Mouse (Mus musculus) kidney, adult 10 weeks (tissue): Measurements from ENCODE around the gene Olfr693. TPM values are rescaled to one million over a fixed set of nuclear protein-coding genes. Genes with fewer than 3 reads are reported as not detected.

Source experiments
- polyA plus RNA-seq: library from polyadenylated mRNA; stranded (reverse); fragments of 350-450 nt; fragmentation: Illumina TruSeq; extraction: RNeasy Lipid Tissue Mini Kit (QIAGEN cat#74804); gene quantifications from one replicate; pipeline ENCODE4 v1.2.3, GENCODE M21; 2014; ENCODE audit warnings: low read depth, low replicate concordance

Olfr693 gene
- not detected for polyA plus RNA-seq

DNA sequence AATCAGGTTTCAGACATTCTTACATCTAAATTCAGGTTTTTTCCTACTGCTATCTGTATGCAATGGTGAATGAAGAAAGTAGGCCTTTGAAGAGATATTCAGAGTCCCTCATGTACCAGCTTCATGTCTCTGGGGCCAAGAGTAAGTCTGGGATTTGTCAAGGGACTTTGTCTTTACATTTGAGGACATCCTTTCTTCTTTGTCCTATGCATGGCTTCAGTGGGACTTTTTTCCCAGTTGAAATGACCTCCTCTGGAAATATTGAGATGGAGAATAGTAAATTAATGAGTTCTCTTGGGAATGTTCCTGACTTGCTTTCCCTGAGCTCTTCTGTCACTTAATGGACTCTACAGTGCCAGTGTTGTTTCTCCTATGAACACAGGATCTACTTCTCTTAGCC, at the start of gene Olfr693:
TSS of gene Olfr693 (minus strand) at position 101 of the 400 bp plus-strand sequence.

GRCm38 (mm10) chr7:106716296-106716695, 35.9 kb upstream of the Olfr693 start, which contains the start of gene Olfr695:
Gene Olfr695 (minus strand): TSS chr7:106716396.

DNA sequence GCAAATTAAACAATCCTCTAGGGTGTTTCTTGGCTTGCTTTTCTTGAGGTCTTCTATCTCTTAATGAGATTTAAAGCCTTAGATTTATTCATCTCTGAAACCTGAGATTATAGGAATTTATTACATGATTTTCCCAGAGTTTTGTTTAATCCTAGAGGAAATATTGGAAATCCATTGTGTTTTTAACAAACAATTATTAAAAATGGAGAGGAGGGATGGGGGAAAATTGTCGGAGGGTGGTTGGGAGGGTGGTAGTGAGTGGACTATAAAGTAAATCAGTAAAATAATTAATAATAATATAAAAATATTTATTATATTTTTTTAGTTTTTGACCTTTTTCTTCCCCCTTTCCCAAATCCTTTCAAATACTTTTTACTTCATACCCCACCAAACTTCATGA, 11.3 kb upstream of the Olfr693 start, which contains the start of gene Olfr694:
TSS of gene Olfr694 (minus strand) at position 101 of the 400 bp plus-strand sequence.

Other genes with a start within 250 kb of the Olfr693 start
- not detected for gene Olfr694, start 11.2 kb upstream of the Olfr693 start, polyA plus RNA-seq
- not detected for gene Olfr695, start 35.8 kb upstream of the Olfr693 start, polyA plus RNA-seq
- gene Olfr697, start 61.9 kb upstream of the Olfr693 start, polyA plus RNA-seq, result not detected
- gene Olfr698, start 74.8 kb upstream of the Olfr693 start, polyA plus RNA-seq, result not detected
- not detected for gene Olfr699, start 112.6 kb upstream of the Olfr693 start, polyA plus RNA-seq
- gene Olfr700, start 128.2 kb upstream of the Olfr693 start, polyA plus RNA-seq, result not detected
- gene Olfr701, start 133.5 kb upstream of the Olfr693 start, polyA plus RNA-seq, result not detected
- gene Olfr702, start 153.3 kb upstream of the Olfr693 start, polyA plus RNA-seq, result not detected
- not detected for gene Olfr703, start 162.8 kb upstream of the Olfr693 start, polyA plus RNA-seq
- gene Olfr704, start 182.6 kb upstream of the Olfr693 start, polyA plus RNA-seq, result not detected
- not detected for gene Olfr705, start 196.3 kb upstream of the Olfr693 start, polyA plus RNA-seq
- not detected for gene Olfr706, start 207.6 kb upstream of the Olfr693 start, polyA plus RNA-seq
- not detected for gene Olfr707, start 220.7 kb upstream of the Olfr693 start, polyA plus RNA-seq
- gene Olfr1532-ps1, start 227.4 kb upstream of the Olfr693 start, polyA plus RNA-seq, result not detected